Mouse (Mus musculus) spleen, adult 2 months (tissue): Measurements from ENCODE around the gene Sdad1. TPM values are rescaled to one million over a fixed set of nuclear protein-coding genes. Genes with fewer than 3 reads are reported as not detected.

Experiments used
- DNase-seq, 2 experiments: peaks; one replicate each; pipeline versions ENCODE4 v3.0.0 to v3.0.0-alpha.2; 2012 to 2021; ENCODE audit warnings: low spot score in 2 of 2, low read depth in 1 of 2
- H3K27ac ChIP-seq: fragments of 200-500 bp; 2 replicates; pipeline ENCODE4 v1.5.1; 2012; ENCODE audit warnings: low read length, inconsistent platforms; ENCODE audit not compliant: insufficient read depth
- H3K27me3 ChIP-seq: fragments of 200-500 bp; 2 replicates; pipeline ENCODE4 v1.6.1; 2012; ENCODE audit warnings: mild to moderate bottlenecking, moderate library complexity, low read length, inconsistent platforms; ENCODE audit not compliant: control insufficient read depth, insufficient read depth
- H3K36me3 ChIP-seq: fragments of 200-500 bp; 2 replicates; pipeline ENCODE4 v1.6.1; 2012; ENCODE audit warnings: mild to moderate bottlenecking, low read length, inconsistent platforms; ENCODE audit not compliant: control insufficient read depth, insufficient read depth
- H3K4me1 ChIP-seq: fragments of 200-500 bp; 2 replicates; pipeline ENCODE4 v1.6.1; 2011; ENCODE audit warnings: inconsistent platforms; ENCODE audit not compliant: control insufficient read depth, insufficient read depth, insufficient read length
- H3K4me3 ChIP-seq: fragments of 200-500 bp; 2 replicates; pipeline ENCODE4 v1.5.1; 2011; ENCODE audit warnings: mild to moderate bottlenecking, inconsistent platforms; ENCODE audit not compliant: insufficient read depth, insufficient read length; ENCODE audit errors: extremely low read depth
- CTCF ChIP-seq: fragments of 200-500 bp; IDR thresholded peaks from 2 replicates; pipeline ENCODE4 v1.5.1; 2011; ENCODE audit warnings: mild to moderate bottlenecking, inconsistent platforms; ENCODE audit not compliant: insufficient read depth, insufficient read length, insufficient replicate concordance; ENCODE audit errors: extremely low read depth
- POLR2A ChIP-seq: fragments of 200-500 bp; IDR thresholded peaks from 2 replicates; pipeline ENCODE4 v1.6.1; 2011; ENCODE audit warnings: low read depth, low read length, inconsistent platforms
- WGBS: fragments of 180-500 bp; shearing (Covaris S2); methylation state at CpG from one replicate; pipeline ENCODE4 v1.1.7; 2018; 5-methylcytosine and 5-hydroxymethylcytosine counted together
- polyA plus RNA-seq: library from polyadenylated mRNA; depleted of rRNA; stranded (reverse); fragments of >200 nt; gene quantifications from 2 replicates; pipeline ENCODE4 v1.2.3, GENCODE M21; 2012

Sdad1 gene
- polyA plus RNA-seq, 1 experiment, result 13.9 TPM

DNA sequence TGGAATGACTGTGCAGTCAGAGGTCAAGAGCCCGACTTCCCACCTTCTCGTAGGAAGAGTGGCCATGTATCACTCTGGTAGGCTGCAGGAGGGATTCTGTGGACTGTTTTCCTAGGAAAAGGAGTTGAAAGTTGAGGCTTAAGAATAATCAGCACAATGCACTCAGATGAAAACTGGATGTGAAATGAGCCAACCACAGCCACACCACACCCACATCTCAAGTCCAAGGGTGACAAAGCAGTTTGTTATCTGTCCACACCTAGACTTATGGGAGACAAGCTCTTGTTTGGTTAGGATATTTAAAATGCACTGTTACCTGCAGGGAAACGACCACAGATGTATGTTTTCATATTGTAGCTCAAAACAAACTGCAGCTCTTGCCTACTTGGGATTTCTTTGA is 27.2 kb downstream of the Sdad1 start:
- DNase-seq, result no peak
- no peak overlapping the region for H3K27ac ChIP-seq
- WGBS, result 49% methylated on average over 3 of the region's 3 CpGs
- H3K4me1 ChIP-seq, result peaks cover 15% of the 10 kb centered on the region; the same call in 1 of the 2 replicates
- TF ChIP-seq POLR2A, result no peak
- TF ChIP-seq CTCF, result no peak
- H3K4me3 ChIP-seq, result no peak overlapping the region
- H3K36me3 ChIP-seq, result peaks cover 11% of the 10 kb centered on the region
- H3K27me3 ChIP-seq, result no peaks in the 10 kb centered on the region

- Histone ChIP-seq H3K27ac (no peak overlapping the region), H3K4me1 (peaks cover 15% of the 10 kb centered on the region; the same call in 1 of the 2 replicates), H3K36me3 (peaks cover 6% of the 10 kb centered on the region), H3K27me3 (no peaks in the 10 kb centered on the region), H3K4me3 (no peak overlapping the region)
- TF ChIP-seq CTCF, result no peak
- TF ChIP-seq POLR2A, result no peak
- 82% methylated on average over 4 of the region's 4 CpGs for WGBS
- no peak for DNase-seq
Observed at GRCm38 (mm10) chr5:92282571-92282970, 27.7 kb downstream of the Sdad1 start.

GRCm38 (mm10) chr5:92278942-92279537 is 31.2 kb downstream of the Sdad1 start:
- H3K27ac ChIP-seq, result peak overlapping the region; percentile 75
- H3K4me3 ChIP-seq, result no peak overlapping the region
- peak; percentile 68 to 69 for DNase-seq
- WGBS, result 23% methylated on average over 10 of the region's 10 CpGs
- peaks cover 15% of the 10 kb centered on the region; the same call in 1 of the 2 replicates for H3K4me1 ChIP-seq
- H3K27me3 ChIP-seq, result no peaks in the 10 kb centered on the region
- no peak for TF ChIP-seq POLR2A
- TF ChIP-seq CTCF, result no peak
- H3K36me3 ChIP-seq, result no peaks in the 10 kb centered on the region

- WGBS, result 2% methylated on average over 54 of the region's 54 CpGs
- TF ChIP-seq POLR2A (peak; percentile 49), CTCF (peak; percentile 43; the same call in 1 of the 2 replicates)
- peak; percentile 78 to 87 for DNase-seq
- H3K4me3 ChIP-seq, result peak within 1 kb of the TSS; percentile 88
- no peaks in the 10 kb centered on the region for H3K27me3 ChIP-seq
- H3K36me3 ChIP-seq, result no peaks in the 10 kb centered on the region
- H3K4me1 ChIP-seq, result peaks cover 15% of the 10 kb centered on the region; the same call in 1 of the 2 replicates
- peak within 1 kb of the TSS; percentile 92 for H3K27ac ChIP-seq
Observed at GRCm38 (mm10) chr5:92277437-92278394, 32.6 kb downstream of the Sdad1 start, which contains the start of gene Naaa. Gene Naaa (minus strand): TSS chr5:92278170.

DNA sequence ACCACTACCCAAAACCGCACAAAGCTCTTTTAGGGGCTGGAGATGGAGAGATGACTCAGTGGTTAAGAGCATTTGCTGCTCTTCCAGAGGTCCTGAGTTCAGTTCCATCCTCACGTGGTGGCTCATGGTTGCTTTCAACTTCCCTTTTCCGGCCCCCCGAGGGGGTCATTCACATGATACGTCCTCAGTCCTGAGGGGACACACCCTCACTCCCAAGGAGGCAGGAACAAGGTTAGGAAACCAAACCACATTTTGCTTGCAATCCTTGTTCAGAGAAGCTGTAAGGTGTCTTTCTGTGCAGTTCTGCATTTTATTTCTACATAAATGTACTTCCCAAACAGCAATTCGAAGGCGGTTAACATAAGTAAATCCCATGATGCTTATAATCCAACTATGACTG is 39.8 kb downstream of the Sdad1 start:
- peaks cover 18% of the 10 kb centered on the region for H3K36me3 ChIP-seq
- no peak for DNase-seq
- TF ChIP-seq POLR2A (no peak), CTCF (no peak)

GRCm38 (mm10) chr5:92263761-92264359 is 46.4 kb downstream of the Sdad1 start:
- H3K4me3 ChIP-seq, result no peak overlapping the region
- DNase-seq, result no peak
- 82% methylated on average over 4 of the region's 4 CpGs for WGBS
- no peaks in the 10 kb centered on the region for H3K4me1 ChIP-seq
- H3K27me3 ChIP-seq, result no peaks in the 10 kb centered on the region
- TF ChIP-seq CTCF, result no peak
- TF ChIP-seq POLR2A, result no peak
- H3K27ac ChIP-seq, result no peak overlapping the region
- peaks cover 18% of the 10 kb centered on the region for H3K36me3 ChIP-seq

More for the DNA sequence above, 39.8 kb downstream of the Sdad1 start:
- Histone ChIP-seq H3K27ac (no peak overlapping the region), H3K4me3 (no peak overlapping the region), H3K4me1 (no peaks in the 10 kb centered on the region), H3K27me3 (no peaks in the 10 kb centered on the region)
- 68% methylated on average over 7 of the region's 7 CpGs for WGBS
